Mouse (Mus musculus) cerebellum, postnatal 10 days (tissue): Measurements from ENCODE around the gene Gfra1.

ENCODE experiments used
- DNase-seq, 2 experiments: peaks; one replicate each; pipeline ENCODE4 v3.0.0; 2021; ENCODE audit warnings: mixed read lengths in 2 of 2

Gene Gfra1

GRCm38 (mm10) chr19:58441785-58442184 lies 13.9 kb downstream of the Gfra1 start:
- DNase-seq: no peak

- DNase-seq: no peak
These were observed 14.5 kb downstream of the Gfra1 start for GRCm38 (mm10) chr19:58441246-58441645.

DNA sequence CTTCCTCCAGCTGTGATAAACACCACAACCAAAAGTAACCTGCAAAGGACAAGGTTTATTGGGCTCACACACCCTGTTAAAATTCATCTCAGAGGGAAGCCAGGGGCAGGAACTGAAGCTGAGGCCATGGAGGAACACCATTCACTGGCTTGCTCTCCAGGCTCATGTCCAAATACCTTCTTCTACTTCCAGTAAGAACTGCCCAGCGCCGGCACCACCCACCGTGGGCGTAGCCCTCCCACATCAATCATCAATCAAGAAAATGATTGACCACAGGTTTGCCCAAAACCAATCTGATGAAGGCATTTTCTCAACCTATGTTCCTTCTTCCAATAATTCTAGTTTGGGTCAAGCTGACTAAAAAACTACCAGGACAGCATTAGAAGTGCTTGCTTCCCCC lies 16.9 kb downstream of the Gfra1 start:
- no peak for DNase-seq

DNA sequence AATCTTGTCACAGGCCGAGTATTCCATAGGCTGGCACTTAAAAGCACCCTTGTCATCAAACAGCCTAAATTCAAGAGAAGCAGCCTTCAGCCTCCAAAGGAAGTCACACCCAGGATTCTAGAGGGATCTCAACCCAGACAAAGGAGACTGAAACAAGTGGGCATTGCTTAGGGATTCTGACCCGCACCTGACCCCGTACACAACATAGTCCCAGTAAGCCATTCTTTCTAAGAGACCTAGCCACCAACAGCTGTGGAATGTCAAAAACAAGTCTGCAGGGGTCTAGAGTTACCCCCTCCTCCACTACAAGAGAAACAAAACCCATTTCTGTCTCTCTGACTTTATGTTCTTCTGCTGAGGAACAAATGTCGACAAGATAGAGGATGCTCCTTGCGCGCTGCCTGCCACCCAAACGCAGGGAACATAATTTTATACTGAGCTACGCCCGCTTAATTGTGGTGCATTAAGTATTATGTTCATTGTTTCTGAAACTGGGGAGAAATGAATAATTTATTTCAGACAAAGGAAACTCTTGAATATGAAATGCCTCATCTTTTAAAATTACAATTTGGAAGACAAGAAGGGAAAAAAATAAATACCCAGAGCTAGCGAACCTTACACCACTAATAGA lies 18.2 kb downstream of the Gfra1 start:
- no peak for DNase-seq

- DNase-seq: peak in 1 of 2 experiments; percentile 39
These were observed 18.8 kb downstream of the Gfra1 start for GRCm38 (mm10) chr19:58436874-58437273.

DNA sequence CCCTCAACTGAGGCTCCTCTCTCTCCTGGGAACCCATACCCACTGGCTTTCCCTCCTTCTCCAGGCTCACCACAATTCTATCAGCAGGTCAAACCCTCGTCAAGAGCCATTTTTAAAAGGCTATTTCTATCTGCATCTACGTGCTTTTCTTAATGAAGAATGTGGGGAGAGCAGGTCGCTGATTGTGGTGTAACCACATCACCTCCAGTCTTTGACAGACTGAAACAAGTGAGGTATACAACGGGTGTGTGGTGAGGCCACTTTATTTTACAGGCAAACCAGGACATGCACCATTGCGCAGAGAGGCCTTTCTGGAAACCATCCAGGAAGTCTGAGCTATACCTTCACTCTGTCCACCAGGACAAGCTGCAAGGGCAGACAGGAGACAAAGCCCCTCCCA lies 19.8 kb downstream of the Gfra1 start:
- no peak for DNase-seq

DNA sequence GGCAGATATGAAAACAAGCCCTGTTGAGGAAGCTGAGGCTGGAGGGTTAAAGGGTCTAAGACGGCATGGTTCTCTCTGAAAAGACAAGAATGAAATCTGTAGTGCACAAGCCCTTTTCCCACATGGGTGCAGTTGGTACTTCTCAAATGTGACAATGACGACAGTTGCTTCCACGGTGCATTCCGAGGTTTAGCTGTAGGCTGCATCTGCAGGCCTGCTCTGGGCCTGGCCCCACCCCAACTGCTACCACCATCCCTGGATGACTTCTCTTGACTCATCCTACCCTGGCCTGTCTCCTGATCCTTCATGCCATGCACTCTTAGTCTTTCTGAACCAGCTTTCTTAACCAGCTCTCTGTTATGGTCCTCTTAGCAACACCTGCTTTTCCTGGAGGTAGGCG lies 22.9 kb downstream of the Gfra1 start:
- DNase-seq: no peak

- no peak for DNase-seq
These were observed 27.2 kb downstream of the Gfra1 start for GRCm38 (mm10) chr19:58428546-58428945.

GRCm38 (mm10) chr19:58427348-58427747 lies 28.4 kb downstream of the Gfra1 start:
- DNase-seq: no peak

- no peak for DNase-seq
These were observed 30.8 kb downstream of the Gfra1 start for GRCm38 (mm10) chr19:58424928-58425327.

DNA sequence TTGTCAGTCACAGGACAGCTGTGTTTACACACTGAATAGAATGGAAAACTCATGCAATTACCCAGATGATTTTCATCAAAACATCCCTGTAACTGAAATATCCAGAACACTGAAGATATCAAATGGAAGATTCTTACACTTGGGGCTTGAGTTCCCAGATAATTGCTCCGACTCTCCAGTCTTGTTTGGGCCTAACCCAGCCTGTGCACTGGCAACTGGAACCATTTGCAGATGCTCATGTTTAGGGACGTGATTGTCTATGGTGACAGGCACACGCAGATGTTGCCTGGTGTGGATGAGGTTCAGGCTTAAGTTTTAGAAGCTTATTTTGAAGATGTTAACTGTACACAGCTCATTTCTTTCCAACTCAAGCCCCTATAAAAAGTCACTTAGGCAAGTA lies 31.5 kb downstream of the Gfra1 start:
- no peak for DNase-seq

GRCm38 (mm10) chr19:58422916-58423493 lies 32.7 kb downstream of the Gfra1 start:
- peak; percentile 44 to 55 for DNase-seq

GRCm38 (mm10) chr19:58419685-58420084 lies 36.0 kb downstream of the Gfra1 start:
- DNase-seq: no peak

- DNase-seq: no peak
These were observed 36.4 kb downstream of the Gfra1 start for GRCm38 (mm10) chr19:58419278-58419677.

GRCm38 (mm10) chr19:58415173-58415572 lies 40.5 kb downstream of the Gfra1 start:
- no peak for DNase-seq

GRCm38 (mm10) chr19:58414733-58415132 lies 41.0 kb downstream of the Gfra1 start:
- no peak for DNase-seq

DNA sequence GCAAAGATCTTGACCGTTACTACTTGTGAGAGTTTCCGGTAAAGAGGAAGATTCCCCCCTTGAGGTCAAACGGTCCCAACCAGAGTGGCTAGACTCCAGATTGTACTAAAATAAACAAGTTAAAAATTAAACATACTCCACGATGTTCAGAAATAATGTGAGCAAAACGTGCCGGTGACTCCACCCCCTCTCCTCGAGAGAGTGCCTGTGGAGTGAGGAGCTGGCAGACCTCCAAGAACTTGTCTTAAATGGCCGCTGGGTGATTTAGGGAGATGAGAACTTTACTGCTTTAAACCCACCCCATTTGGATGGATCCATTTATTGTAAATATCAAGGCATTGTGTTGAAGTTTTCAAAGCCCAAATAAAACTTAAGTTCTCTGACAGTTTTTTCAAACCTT lies 42.4 kb downstream of the Gfra1 start:
- peak; percentile 66 to 71 for DNase-seq

DNA sequence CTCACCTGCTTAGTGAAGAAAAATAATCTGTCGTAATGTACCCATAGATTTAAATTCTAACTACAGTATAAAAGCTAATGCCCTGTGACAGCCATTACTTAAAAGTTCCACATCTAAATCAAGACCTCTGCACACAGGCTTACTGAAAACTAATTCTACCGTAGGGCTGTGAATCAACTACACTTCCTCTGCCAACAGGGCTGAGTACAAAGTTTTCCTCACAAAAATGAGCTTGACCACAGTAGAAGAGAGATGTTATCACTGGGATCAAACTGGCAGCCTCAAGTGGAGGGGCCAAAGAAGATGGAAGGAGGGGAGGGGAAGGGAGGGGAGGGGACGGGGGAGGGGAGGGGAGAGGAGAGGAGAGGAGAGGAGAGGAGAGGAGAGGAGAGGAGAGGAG lies 42.9 kb downstream of the Gfra1 start:
- DNase-seq: no peak

DNA sequence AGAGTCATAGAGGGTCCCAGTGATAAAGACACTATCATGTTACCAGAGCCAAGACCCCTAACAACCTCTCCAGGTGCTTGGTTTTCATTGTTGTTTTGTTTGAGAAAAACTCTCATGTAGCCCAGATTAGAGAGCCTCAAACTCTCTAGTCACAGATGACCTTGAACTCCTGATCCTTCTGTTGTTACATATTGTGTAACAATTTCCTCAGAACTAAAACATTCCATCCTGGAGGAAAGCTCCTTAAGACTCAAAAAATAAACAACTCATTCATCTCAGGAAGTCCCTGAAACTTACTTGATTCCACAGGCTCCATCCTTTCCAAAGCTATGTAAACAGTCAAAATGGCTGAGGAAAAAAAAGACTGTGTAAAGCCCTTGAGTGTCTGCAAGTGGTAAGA lies 49.0 kb downstream of the Gfra1 start:
- no peak for DNase-seq

DNA sequence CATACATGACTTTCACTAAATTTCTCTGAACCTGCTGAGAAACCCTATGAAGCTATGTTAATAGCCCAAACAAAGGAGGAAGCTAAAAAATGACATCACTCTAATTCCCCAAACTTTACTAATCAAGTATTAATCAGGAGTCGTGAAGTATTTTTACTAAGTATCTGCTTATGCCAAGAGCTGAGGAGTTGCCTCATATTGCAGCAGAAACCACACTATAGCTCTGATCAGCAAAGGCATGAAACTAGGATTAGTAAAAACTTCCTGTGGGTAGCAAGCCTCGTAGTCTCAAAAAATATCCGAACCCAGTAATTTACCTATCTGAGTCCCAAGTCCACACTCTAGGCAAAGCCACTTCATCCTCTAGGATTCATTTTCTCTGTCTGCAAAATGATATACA lies 55.5 kb downstream of the Gfra1 start:
- DNase-seq: no peak

DNA sequence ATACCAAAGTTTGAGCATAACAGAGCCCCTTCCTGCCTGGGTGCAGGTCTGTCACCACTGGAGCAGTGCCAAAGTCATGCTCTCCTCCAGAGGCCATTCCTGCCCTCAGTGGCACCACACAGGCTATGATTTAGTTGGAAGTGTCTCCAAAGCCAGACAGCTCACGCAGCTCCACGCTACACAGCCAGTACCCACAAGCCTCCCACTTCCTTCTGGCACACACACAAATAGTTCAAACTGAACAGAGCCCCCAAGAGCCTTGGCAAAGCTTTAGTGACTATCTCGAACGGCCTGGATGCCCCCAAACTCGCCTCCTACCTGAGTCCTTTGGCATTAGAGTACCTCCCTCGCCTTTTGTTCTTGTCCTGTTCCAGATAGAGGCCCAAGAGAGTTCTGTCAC lies 56.5 kb downstream of the Gfra1 start:
- DNase-seq: peak; percentile 19 to 23

GRCm38 (mm10) chr19:58396604-58396984 lies 59.1 kb downstream of the Gfra1 start:
- DNase-seq: no peak

- no peak for DNase-seq
These were observed 59.7 kb downstream of the Gfra1 start for GRCm38 (mm10) chr19:58395785-58396603.

DNA sequence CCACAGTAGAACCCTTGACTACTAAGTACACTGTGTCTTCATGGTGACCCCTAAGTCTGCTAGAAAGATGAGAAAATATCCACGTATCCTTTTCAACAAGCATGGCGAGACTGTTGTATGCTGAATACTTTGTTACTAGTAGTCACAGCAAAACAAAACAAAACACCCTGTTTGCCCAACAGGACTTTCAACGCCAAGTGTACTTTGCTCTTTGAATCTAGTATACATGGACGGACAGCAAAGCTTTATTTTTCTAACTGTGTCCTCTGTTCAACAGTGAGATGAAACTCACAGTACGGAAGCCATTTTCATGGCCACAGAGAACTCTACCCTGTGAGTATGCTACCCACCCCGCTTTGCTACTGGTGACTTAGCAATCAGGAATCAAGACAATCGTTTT lies 62.6 kb downstream of the Gfra1 start:
- DNase-seq: no peak
